Mouse (Mus musculus) midbrain, postnatal 0 days (tissue): ENCODE results near the gene Spo11. TPM values are rescaled to one million over a fixed set of nuclear protein-coding genes. Genes with fewer than 3 reads are reported as not detected.

ENCODE experiments used
- ATAC-seq: fragments of 200-750 bp; cut with Nextera tagmentation; 2 replicates; pipeline ENCODE4 v1.8.0; 2017; ENCODE audit warnings: moderate number of reproducible peaks, mild to moderate bottlenecking, moderate TSS enrichment, moderate library complexity; ENCODE audit not compliant: low FRiP score
- DNase-seq: peaks from one replicate; pipeline ENCODE4 v3.0.0-alpha.2; 2015; ENCODE audit warnings: low spot score
- H3K27ac ChIP-seq: fragments of 300-500 bp; sonication (generic); 2 replicates; pipeline ENCODE4 v1.5.1; 2014; ENCODE audit warnings: low read depth, mild to moderate bottlenecking, low read length, mixed read lengths
- H3K27me3 ChIP-seq: fragments of 300-500 bp; sonication (generic); 2 replicates; pipeline ENCODE4 v1.6.1; 2014; ENCODE audit warnings: low read length, control low read depth, mixed read lengths; ENCODE audit not compliant: insufficient read depth
- H3K36me3 ChIP-seq: fragments of 300-500 bp; sonication (generic); 2 replicates; pipeline ENCODE4 v1.6.1; 2014; ENCODE audit warnings: low read length, control low read depth, mixed read lengths; ENCODE audit not compliant: insufficient read depth
- H3K4me1 ChIP-seq: fragments of 300-500 bp; sonication (generic); 2 replicates; pipeline ENCODE4 v1.6.1; 2014; ENCODE audit warnings: mild to moderate bottlenecking, control low read depth, antibody characterized with exemption, low read length, mixed read lengths; ENCODE audit not compliant: insufficient read depth
- H3K4me2 ChIP-seq: fragments of 300-500 bp; sonication (generic); 2 replicates; pipeline ENCODE4 v1.6.1; 2014; ENCODE audit warnings: low read depth, mild to moderate bottlenecking, low read length, mixed read lengths; ENCODE audit not compliant: poor library complexity, severe bottlenecking
- H3K4me3 ChIP-seq: fragments of 300-500 bp; sonication (generic); 2 replicates; pipeline ENCODE4 v1.5.1; 2014; ENCODE audit warnings: low read depth, mild to moderate bottlenecking, low read length, moderate library complexity
- H3K9ac ChIP-seq: fragments of 300-500 bp; sonication (generic); replicated peaks from 2 replicates; pipeline ENCODE4 v1.6.1; 2014; ENCODE audit warnings: mild to moderate bottlenecking, low read length, moderate library complexity, mixed read lengths; ENCODE audit not compliant: poor library complexity, severe bottlenecking
- H3K9me3 ChIP-seq: fragments of 300-500 bp; sonication (generic); 2 replicates; pipeline ENCODE4 v1.6.1; 2016; ENCODE audit warnings: low read length, control low read depth
- CTCF ChIP-seq: IDR thresholded peaks from 2 replicates; pipeline ENCODE4 v1.5.1; 2016; ENCODE audit warnings: antibody characterized with exemption, mild to moderate bottlenecking
- WGBS: fragments of 180-500 bp; shearing (Covaris S2); extraction: QIAGEN DNeasy Blood & Tissue Kit; methylation state at CpG from one replicate; pipeline ENCODE4 v1.1.7; 2014; 5-methylcytosine and 5-hydroxymethylcytosine counted together
- polyA plus RNA-seq: library from polyadenylated mRNA; unstranded; fragments of >200 nt; fragmentation: Nextera tagmentation; extraction: Ambion mirVana; gene quantifications from 2 replicates; pipeline ENCODE4 v1.2.1, GENCODE M21; 2015
- total RNA-seq: library from RNA; depleted of rRNA; stranded (reverse); fragments of >200 nt; gene quantifications from 2 replicates; pipeline ENCODE4 v1.2.3, GENCODE M21; 2014

Spo11 gene
- total and polyA plus RNA-seq, 2 experiments from 2014 or later = 1.6 to 1.7 TPM

DNA sequence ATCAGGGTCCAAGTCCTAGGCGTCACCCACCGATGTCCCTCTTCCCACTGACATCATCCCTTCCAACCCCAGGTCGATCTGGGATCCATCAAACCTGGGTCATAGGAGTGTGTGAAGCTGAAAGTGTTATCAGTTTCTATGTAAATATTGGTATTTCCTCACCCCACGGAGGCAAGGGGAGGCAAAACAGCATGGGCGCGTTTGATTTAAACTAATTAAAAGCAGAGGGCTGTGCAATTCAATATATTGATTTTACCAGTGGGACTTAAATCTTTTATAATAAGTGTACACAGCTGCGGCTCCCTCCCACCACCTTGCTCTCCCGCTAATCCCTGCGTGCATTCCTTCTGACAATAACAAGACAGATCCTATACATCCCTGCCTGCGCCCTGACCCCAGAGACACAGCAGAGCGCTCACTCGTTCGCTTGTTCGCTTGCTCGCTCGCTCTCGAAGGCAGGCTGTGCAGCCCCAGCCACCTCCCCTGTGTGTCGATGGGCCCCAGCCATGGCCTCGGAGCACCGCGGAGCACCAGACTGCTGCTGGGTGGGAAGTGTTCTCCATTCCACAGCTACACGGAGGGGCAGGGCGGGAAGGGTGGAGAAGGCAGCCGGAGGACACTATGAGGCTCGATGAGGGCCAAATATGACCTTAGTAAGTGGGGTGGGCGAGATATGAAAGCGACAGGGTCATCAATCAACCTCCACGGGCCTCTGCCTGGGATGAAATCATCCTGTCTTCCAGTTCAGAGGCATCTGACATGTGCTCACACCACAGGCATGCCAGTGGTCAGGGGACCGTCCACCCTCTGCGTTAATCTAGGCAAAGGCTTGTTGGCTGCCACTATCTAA is 42.4 kb upstream of the Spo11 start:
- peaks cover 12% of the 10 kb centered on the region for H3K4me1 ChIP-seq
- DNase-seq = no peak

DNA sequence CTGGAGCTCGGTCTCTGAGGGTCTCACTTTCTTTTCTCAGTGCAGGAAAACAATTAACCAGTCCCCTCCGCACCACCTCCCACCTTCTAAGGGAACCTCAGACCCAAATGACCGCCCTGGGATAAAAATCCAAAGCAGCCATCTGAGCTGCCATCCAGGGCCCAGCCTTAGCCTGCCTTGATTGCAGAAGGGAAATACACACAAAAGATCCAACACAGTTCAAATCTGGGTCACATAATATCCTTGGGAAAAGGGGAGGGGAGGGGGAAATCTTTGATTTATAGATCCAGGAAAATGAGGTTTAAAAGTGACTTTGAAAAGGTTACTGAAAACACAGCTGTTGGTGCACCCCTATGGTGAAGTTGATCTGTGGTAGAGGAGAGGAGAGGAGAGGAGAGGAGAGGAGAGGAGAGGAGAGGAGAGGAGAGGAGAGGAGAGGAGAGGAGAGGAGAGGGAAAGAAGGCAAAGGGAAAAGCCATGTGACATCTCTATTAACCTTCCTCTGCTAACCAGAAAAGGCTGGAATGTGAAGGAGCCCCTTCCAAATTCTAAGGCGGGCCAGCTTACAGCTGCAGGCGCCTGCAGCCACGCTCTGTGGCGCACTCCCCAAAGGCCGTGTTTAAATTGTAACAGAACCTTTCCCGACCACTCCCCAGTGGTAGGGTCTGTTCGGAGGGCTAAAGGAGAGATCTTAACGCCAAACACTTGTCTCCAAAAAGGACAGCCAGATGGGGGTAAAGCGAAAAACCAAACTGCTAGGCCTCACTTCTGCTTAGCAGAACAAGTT is 41.5 kb upstream of the Spo11 start:
- DNase-seq (no peak), ATAC-seq (no peak)
- H3K4me1 ChIP-seq = peaks cover 15% of the 10 kb centered on the region
- H3K9ac ChIP-seq = no peak overlapping the region
- no peak for TF ChIP-seq CTCF
- no peak overlapping the region for H3K4me3 ChIP-seq
- no peak overlapping the region for H3K27ac ChIP-seq
- peaks cover 36% of the 10 kb centered on the region for H3K27me3 ChIP-seq
- H3K9me3 ChIP-seq = no peaks in the 10 kb centered on the region
- 38% methylated on average over 12 of the region's 12 CpGs for WGBS
- no peaks in the 10 kb centered on the region for H3K36me3 ChIP-seq
- peak overlapping the region; percentile 41; the same call in 1 of the 2 replicates for H3K4me2 ChIP-seq

More for the DNA sequence above, 42.4 kb upstream of the Spo11 start:
- Histone ChIP-seq H3K9ac (no peak overlapping the region), H3K9me3 (no peaks in the 10 kb centered on the region), H3K27me3 (peaks cover 31% of the 10 kb centered on the region), H3K36me3 (no peaks in the 10 kb centered on the region), H3K4me2 (peak overlapping the region; percentile 41), H3K4me3 (peak overlapping the region; percentile 2; the same call in 1 of the 2 replicates), H3K27ac (0 out of 2 replicates have a peak overlapping the region, but pooled peaks have one; percentile 51)
- no peak for TF ChIP-seq CTCF
- WGBS = 12% methylated on average over 30 of the region's 30 CpGs
- ATAC-seq = no peak

DNA sequence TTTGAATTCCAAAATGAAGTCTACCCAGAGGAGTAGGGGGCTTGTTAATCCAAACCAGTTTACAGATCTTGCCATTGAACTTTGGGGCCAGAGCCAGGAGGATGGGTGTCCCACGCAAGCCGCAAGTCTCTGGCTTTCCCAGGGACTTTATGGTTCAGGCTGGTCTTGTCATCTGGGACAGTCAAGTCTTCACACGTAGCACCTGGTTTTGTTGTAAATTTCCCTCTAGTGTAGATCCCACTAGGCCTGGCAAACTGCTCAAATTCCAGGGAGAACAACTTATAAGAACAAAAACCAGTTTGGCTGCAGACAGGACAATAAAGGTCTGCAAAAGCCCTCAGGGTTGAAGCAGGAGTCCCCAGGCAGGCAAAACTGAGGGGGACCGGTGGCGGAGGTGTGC is 40.7 kb upstream of the Spo11 start:
- no peaks in the 10 kb centered on the region for H3K36me3 ChIP-seq
- H3K27ac ChIP-seq = no peak overlapping the region
- 40% methylated on average over 5 of the region's 5 CpGs for WGBS
- H3K4me3 ChIP-seq = no peak overlapping the region
- DNase-seq (no peak), ATAC-seq (no peak)
- peak overlapping the region; percentile 3; the same call in 1 of the 2 replicates for H3K4me2 ChIP-seq
- H3K9ac ChIP-seq = no peak overlapping the region
- no peaks in the 10 kb centered on the region for H3K9me3 ChIP-seq
- peaks cover 15% of the 10 kb centered on the region for H3K4me1 ChIP-seq
- no peak for TF ChIP-seq CTCF
- H3K27me3 ChIP-seq = peaks cover 44% of the 10 kb centered on the region

DNA sequence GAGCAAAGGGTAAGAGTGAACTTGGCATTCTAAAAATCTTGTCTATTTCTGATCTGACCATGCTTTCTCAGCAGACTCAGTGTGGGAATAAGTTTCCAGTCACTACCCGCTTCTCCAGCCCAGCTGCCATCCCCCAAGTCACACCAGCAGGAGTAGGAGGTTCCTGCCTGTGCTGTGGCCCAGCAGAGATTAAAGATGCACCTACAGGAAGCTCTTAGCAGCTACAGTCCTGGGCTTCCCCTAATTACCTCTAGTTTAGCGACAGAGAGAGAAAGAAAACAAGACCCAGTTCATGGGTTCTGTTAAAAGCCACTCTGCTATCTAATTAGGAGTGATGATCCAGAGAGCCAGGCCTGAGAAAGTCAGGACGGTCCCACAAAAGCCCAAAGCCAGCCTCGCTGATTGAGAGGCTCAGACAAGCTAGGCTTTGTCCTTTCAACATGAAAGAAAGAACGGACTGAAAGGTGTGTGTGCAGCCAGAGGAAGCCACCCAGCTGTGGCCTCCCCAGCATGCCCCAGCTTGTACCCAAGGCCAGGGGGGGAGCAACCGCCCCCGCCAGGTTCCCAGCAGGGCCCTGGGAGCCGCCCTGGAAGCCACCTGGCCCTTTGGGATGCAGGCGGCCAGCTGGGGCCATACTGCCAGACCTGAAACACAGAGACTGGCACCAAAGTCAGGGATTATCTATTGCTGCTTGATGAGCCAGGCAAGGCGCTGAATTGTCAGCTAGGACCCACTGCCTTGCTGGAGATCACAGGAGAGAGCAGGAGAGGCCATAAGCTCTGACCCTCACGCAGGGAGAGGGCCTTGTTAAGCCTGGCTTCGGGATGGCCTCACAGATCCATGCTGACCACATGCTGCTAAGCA is 39.9 kb upstream of the Spo11 start:
- Histone ChIP-seq H3K4me2 (peak overlapping the region; percentile 23), H3K4me1 (peaks cover 15% of the 10 kb centered on the region), H3K9ac (no peak overlapping the region), H3K4me3 (peak overlapping the region; percentile 46; the same call in 1 of the 2 replicates), H3K9me3 (no peaks in the 10 kb centered on the region), H3K27ac (no peak overlapping the region), H3K36me3 (no peaks in the 10 kb centered on the region), H3K27me3 (peaks cover 51% of the 10 kb centered on the region)
- WGBS = 20% methylated on average over 12 of the region's 12 CpGs
- TF ChIP-seq CTCF = no peak
- no peak for ATAC-seq
- no peak for DNase-seq

DNA sequence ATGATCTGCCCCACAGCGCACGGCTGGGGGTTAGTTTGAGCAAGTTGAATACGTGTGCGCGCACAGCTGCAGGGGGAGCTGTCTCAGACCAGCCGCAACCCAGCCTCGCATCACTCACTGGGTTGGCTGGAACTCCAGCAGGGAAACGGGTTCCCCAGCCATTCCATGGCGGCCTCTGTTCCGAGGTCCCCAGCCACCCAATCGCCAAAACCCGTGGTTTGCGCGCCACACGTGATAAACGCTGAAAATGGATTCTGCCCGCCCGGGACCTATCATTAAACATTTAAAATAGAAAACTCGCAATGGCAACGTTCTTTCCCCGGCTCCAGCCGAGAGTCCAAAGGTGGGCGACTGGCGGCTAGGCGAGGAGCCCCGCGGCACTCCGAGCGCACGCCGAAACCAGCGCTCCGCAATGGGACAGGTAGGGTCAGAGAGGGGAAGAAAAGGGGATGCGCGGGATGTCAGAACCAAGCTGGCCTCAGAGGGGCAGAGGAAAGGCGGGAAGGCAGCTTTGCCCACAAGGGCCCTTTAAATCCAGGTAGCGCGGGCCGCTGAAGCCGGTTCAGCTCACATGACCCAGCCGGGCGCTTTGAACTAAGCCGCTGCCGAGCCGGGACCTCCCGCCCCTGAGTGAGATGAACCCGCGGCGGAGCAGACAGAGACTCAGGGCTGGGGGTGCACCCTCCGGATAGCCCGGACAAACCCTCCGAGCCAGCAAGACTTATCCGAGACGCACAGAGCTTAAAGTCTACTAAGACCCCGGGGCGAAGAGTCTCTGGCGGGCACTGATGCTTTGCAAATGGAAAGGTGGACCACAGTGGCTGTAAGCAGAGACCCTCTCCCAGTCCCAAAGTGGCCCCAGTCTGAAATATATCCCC is 38.5 kb upstream of the Spo11 start:
- peaks cover 57% of the 10 kb centered on the region for H3K27me3 ChIP-seq
- under 1% methylated on average over 57 of the region's 57 CpGs for WGBS

More for the DNA sequence above, 38.5 kb upstream of the Spo11 start:
- Histone ChIP-seq H3K4me2 (peak overlapping the region; percentile 95), H3K4me3 (peak overlapping the region; percentile 46), H3K9ac (0 out of 2 replicates have a peak overlapping the region, but pooled peaks have one; percentile 39), H3K27ac (no peak overlapping the region), H3K9me3 (no peaks in the 10 kb centered on the region), H3K4me1 (peaks cover 15% of the 10 kb centered on the region), H3K36me3 (no peaks in the 10 kb centered on the region)
- ATAC-seq (no peak), DNase-seq (no peak)
- peak; percentile 38 for TF ChIP-seq CTCF
